Mouse (Mus musculus) small intestine, adult 2 months (tissue): ENCODE measurements at regions not wholly inside any gene's neighbourhood (a gene's known extent, or its start where the extent isn't known, plus 50 kb on each side); places are given as distances from the start of the nearest gene placed in this dataset.

Experiments used
- CTCF ChIP-seq: fragments of 200-500 bp; IDR thresholded peaks from 2 replicates; pipeline ENCODE4 v1.5.1; 2012; ENCODE audit warnings: low read depth, mild to moderate bottlenecking, control low read depth, inconsistent platforms, low read length, moderate library complexity, mixed read lengths; ENCODE audit not compliant: insufficient replicate concordance, insufficient read length; ENCODE audit errors: extremely low read depth
- POLR2A ChIP-seq: fragments of 200-500 bp; IDR thresholded peaks from 2 replicates; pipeline ENCODE4 v1.6.1; 2012; ENCODE audit warnings: low read depth, mild to moderate bottlenecking, control low read depth, inconsistent platforms, low read length, moderate library complexity

DNA sequence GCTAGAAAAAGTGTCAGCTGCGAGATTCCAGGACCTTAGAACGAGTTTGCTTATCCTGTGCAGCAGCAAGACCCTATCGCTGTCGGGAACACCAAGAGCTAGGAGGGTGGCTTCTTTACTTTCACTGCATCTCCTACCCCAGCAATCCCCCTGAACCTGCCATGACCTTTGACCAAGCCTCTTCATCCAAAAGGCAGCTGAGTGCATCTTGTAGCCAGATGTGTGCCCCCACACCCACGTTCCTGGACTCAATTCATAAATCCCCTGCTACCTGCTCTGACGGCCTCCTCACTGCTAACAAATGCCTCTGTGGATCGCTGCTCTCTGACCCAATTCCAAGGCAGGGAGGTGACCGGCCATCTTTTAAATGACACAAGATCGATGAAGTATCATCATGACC lies 107.7 kb upstream of the Rab11fip2 start:
- TF ChIP-seq CTCF (no peak), POLR2A (no peak)
